8 mouse cellular contexts compared by ENCODE assay signal in the genomic region with DNA sequence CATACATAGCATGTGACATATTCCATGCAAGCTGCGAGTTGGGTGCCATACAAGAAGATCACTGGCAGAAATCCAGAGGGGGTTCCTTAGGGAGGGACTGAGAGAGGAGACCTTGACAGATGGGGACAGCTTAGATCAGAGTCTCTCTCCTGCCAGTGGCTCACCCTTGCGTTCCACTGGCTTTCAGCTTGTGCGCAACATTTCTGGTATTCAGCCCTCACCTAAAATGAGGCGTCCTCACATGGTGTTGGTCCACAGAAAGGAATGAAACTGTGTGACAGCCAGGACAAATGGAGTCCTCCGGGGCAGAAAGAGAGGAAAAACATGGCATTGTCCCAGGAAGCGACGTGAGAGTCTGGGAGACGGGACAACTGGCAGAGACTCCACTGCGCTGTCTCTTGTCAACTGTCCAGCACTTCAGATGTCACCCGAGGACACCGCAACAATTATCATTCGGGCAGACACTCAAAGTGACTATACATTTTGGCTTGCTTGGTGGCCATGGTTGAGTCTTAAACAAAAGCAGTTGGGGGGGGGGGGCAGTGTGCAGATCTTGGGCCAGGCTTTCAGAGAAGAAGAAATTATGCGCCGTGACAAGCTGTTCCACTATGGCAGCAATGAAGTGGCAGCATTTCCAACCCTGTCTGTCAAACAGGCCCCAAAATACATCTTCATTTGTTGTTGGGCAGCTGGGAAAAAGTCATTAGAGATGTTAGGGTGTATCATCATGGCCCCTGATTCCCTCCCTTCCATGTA.
DNase-seq lines count a peak whose midpoint lies in the region.

No protein-coding gene starts in this region.

- peak; percentile 88 for DNase-seq in left cerebral cortex, postnatal 4 days
- no peak for DNase-seq in left cerebral cortex, adult 18-20 months (ENCODE audit: low spot score in 2 of 2)
- peak; percentile 79 for DNase-seq in brain, adult 2 months (ENCODE audit: low read depth, low spot score)
- DNase-seq in cerebellum, postnatal 4 days (ENCODE audit: low spot score in 2 of 2), result peak; percentile 29 to 79
- DNase-seq in heart, postnatal 14 days, result peak; percentile 74 to 87
- DNase-seq in testis, postnatal 10 days (ENCODE audit: low spot score), result peak; percentile 47
- no peak for DNase-seq in urinary bladder, postnatal 4 days (ENCODE audit: low spot score in 2 of 2)
- no peak for DNase-seq in thymus, postnatal 25 days

- intact Hi-C loops in left cerebral cortex, postnatal 4 days (cut with DNase I), result no loop called here
- intact Hi-C loops in heart, postnatal 14 days (cut with DNase I), result loop anchor here (10.0 kb wide), 1 partner anchor 88 kb away; no protein-coding TSS in a partner anchor

Comparison
In these comparisons a context has a peak if more than half of its experiments do, and no peak if none do; other contexts are left out.
1. DNase-seq: peak in left cerebral cortex, postnatal 4 days (single experiment), brain, adult 2 months (single experiment), cerebellum, postnatal 4 days (2 of 2), heart, postnatal 14 days (2 of 2) and testis, postnatal 10 days (single experiment); none in left cerebral cortex, adult 18-20 months (0 of 2), urinary bladder, postnatal 4 days (0 of 2) and thymus, postnatal 25 days (single experiment).